Mouse (Mus musculus): Measurements from ENCODE around the gene Spon1.

- TF ChIP-seq CTCF (IDR thresholded peaks at IDR 0.05 in 2 of 3, conservative IDR thresholded peaks at IDR 0.05 in 1 of 3; ENCODE audit: control insufficient read depth in 1 of 3, insufficient read depth in 1 of 3, low read depth in 2 of 3, low read length in 3 of 3, poor library complexity in 1 of 3, severe bottlenecking in 1 of 3) (no peak), MAX (IDR thresholded peaks at IDR 0.05; ENCODE audit: low read length) (no peak), CHD2 (IDR thresholded peaks at IDR 0.05; ENCODE audit: low read length) (no peak), ZC3H11A (IDR thresholded peaks at IDR 0.05; ENCODE audit: low read depth, low read length) (no peak), GABPA (IDR thresholded peaks at IDR 0.05; ENCODE audit: low read depth, low read length) (no peak), MEF2A (IDR thresholded peaks at IDR 0.05; ENCODE audit: extremely low read depth, insufficient replicate concordance, low read depth, low read length, poor library complexity, severe bottlenecking) (no peak), RCOR1 (IDR thresholded peaks at IDR 0.05; ENCODE audit: low read depth, low read length) (no peak), POLR2A (IDR thresholded peaks at IDR 0.05; ENCODE audit: control insufficient read depth in 1 of 2, insufficient read depth in 1 of 2, low read depth in 1 of 2, low read length in 2 of 2, poor library complexity in 1 of 2) (no peak)
Observed at GRCm38 (mm10) chr7:114043929-114044549, 278.2 kb downstream of the Spon1 start.

All from MEL (cell line).